Mouse (Mus musculus): Measurements from ENCODE around the gene D3Ertd254e.

DNA sequence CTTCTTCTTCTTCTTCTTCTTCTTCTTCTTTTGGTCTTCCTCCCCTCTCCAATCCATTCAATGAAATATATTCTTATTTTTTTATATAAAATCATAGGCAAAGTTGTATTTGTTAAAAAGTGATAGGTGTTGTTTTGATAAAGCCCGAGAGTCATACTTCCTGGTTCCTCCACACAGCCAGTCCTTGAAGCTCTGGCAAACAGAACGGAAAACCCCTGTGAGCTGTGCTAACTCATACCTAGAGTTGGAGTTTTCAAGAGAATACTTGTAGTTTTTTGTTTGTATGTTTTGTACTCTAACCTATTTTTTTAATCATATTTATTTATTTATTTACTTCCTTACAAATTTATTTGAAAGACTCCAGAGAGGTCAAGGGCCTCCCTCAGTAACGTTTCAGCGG lies 61.9 kb downstream of the D3Ertd254e start:
- TF ChIP-seq CTCF (IDR thresholded peaks at IDR 0.05; ENCODE audit: borderline replicate concordance, insufficient read depth, low read depth, low read length) (no peak), POLR2A (IDR thresholded peaks at IDR 0.05; ENCODE audit: borderline replicate concordance, insufficient read depth, low read length) (no peak)

Measured in cerebellum, adult 2 months (tissue).